Mouse (Mus musculus) embryonic facial prominence, embryonic 12.5 days (tissue): ENCODE data around the gene Vwa2. TPM values are rescaled to one million over a fixed set of nuclear protein-coding genes. Genes with fewer than 3 reads are reported as not detected.

Experiments
- ATAC-seq: fragments of 200-750 bp; cut with Nextera tagmentation; 2 replicates; pipeline ENCODE4 v1.8.0; 2017; ENCODE audit not compliant: insufficient number of reproducible peaks, insufficient read depth, low FRiP score, low TSS enrichment
- H3K27ac ChIP-seq: fragments of 300-500 bp; sonication (generic); 2 replicates; pipeline ENCODE4 v1.5.1; 2016; ENCODE audit warnings: mild to moderate bottlenecking
- H3K27me3 ChIP-seq: fragments of 300-500 bp; sonication (generic); 2 replicates; pipeline ENCODE4 v1.6.1; 2016; ENCODE audit warnings: mild to moderate bottlenecking, moderate library complexity
- H3K36me3 ChIP-seq: fragments of 300-500 bp; sonication (generic); 2 replicates; pipeline ENCODE4 v1.6.1; 2016; ENCODE audit warnings: mild to moderate bottlenecking
- H3K4me1 ChIP-seq: fragments of 300-500 bp; sonication (generic); 2 replicates; pipeline ENCODE4 v1.6.1; 2016
- H3K4me2 ChIP-seq: fragments of 300-500 bp; sonication (generic); replicated peaks from 2 replicates; pipeline ENCODE4 v1.6.1; 2016; ENCODE audit warnings: mild to moderate bottlenecking, moderate library complexity
- H3K4me3 ChIP-seq: fragments of 300-500 bp; sonication (generic); 2 replicates; pipeline ENCODE4 v1.5.1; 2016; ENCODE audit warnings: mild to moderate bottlenecking
- H3K9ac ChIP-seq: fragments of 300-500 bp; sonication (generic); 2 replicates; pipeline ENCODE4 v1.6.1; 2016; ENCODE audit warnings: mild to moderate bottlenecking, moderate library complexity
- H3K9me3 ChIP-seq: fragments of 300-500 bp; sonication (generic); 2 replicates; pipeline ENCODE4 v1.6.1; 2016; ENCODE audit warnings: mild to moderate bottlenecking, moderate library complexity
- WGBS: fragments of 180-500 bp; shearing (Covaris S2); methylation state at CpG from one replicate; pipeline ENCODE4 v1.1.7; 2016; 5-methylcytosine and 5-hydroxymethylcytosine counted together
- polyA plus RNA-seq: library from polyadenylated mRNA; unstranded; fragments of >200 nt; fragmentation: Nextera tagmentation; extraction: Ambion mirVana; gene quantifications from 2 replicates; pipeline ENCODE4 v1.2.1, GENCODE M21; 2016

The Vwa2 gene
- 6.1 and 6.7 TPM in 2 replicates for polyA plus RNA-seq

DNA sequence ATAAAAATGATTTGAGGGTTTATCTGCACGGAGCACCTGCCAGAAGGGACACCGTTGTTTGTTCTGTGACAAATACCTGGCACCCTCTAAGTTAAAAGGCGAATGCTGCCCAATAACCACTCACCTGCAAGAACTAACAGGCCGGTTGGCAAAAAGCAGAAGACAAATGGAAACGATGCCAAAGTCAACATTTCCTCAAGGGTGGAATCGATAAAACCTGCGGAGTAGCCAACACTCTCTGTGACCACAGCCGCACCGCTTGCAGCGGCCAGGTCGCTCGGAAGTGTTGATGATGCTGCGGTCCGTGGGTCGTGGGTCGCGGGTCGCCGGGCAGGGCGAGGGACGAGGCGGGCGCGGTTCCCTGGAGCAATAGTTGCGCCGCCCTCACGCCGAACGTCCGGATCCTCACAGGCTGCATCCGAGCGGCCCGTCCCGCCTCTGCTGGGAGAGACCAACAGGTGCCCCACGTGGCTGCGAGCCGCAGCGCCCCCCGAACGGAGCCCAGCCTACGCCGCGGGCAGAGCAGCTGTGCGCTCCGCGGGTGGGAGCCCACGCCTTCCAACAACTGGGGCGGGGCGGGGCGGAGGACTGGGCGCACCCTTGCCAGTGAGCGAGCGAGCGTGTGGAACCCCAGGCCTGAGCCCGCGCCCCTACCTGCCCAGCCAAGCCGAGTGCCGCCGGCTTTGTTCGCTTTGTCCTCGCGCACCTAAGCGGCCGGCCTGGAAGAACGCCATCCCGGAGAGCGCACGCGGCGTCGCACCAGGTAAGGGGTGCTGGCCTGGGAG, at the start of gene Vwa2:
Vwa2 (plus strand) TSS at position 434 of the 785 bp plus-strand sequence.
- no peaks in the 10 kb centered on the region for H3K9me3 ChIP-seq
- H3K27ac ChIP-seq, result no peak within 1 kb of the TSS
- 3% methylated on average over 71 of the region's 71 CpGs for WGBS
- H3K4me1 ChIP-seq, result peaks cover 16% of the 10 kb centered on the region
- no peaks in the 10 kb centered on the region for H3K36me3 ChIP-seq
- peak within 1 kb of the TSS; percentile 37 for H3K9ac ChIP-seq
- H3K4me3 ChIP-seq, result peak within 1 kb of the TSS; percentile 44
- H3K27me3 ChIP-seq, result peaks cover 54% of the 10 kb centered on the region
- peak; percentile 17; the same call in 1 of the 2 replicates for ATAC-seq
- peak within 1 kb of the TSS; percentile 97 for H3K4me2 ChIP-seq

DNA sequence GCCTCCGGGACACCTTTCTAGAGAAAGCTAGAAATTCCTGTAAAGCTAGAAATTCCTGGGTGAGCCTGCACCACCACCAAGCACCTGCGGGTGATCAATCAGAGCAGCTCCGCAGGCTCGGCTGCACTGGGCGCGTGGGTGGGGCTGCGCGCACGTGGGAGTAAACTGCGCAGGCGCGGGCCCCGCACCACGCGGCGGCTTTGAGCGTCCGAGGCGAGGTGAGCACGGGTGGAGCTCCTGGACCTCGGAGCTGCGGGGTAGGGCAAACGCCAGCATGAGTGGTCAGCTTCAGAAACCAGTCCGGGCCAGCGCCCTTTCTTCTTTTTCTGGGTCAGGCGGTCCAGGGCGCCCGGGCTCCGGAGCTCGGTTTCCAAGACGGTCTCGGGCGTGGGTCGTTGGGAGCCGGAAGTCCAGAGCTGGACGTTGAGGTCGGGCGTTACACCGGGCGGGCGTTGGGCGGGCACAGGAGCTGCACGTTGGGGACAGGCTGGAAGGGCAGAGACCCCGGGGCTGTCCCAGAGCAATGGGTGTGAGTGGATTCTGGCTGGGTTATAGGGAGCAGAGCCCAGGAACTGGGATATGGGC, 47.9 kb upstream of the Vwa2 start, which contains the start of gene Tdrd1:
Tdrd1 (plus strand) TSS at position 163 of the 585 bp plus-strand sequence.
- Histone ChIP-seq H3K9me3 (no peaks in the 10 kb centered on the region), H3K9ac (no peak within 1 kb of the TSS), H3K4me3 (no peak within 1 kb of the TSS), H3K36me3 (no peaks in the 10 kb centered on the region), H3K4me1 (peaks cover 2% of the 10 kb centered on the region; the same call in 1 of the 2 replicates), H3K4me2 (peak within 1 kb of the TSS; percentile 34), H3K27ac (no peak within 1 kb of the TSS), H3K27me3 (peaks cover 3% of the 10 kb centered on the region; the same call in 1 of the 2 replicates)
- WGBS, result 57% methylated on average over 44 of the region's 44 CpGs
- ATAC-seq, result no peak

DNA sequence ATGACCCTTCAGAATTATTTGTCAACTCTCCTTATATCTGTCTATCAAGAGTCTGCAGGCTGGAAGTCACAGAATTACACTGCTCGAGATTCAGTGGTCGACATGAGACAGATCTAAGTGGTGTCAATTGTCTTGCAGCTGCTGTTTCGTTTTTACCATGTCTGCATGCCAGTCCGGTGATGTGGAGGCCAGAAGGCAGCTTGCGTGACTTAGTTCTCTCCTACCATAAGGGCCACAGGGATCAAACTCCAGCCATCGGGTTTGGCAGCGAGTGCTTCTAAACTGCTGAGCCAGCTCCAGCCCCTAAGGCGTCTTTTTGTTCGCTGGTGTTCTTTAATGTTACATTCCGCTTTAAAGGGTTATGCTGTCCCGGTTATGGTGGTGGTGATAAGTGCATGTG, 45.7 kb upstream of the Vwa2 start:
- ATAC-seq, result no peak

DNA sequence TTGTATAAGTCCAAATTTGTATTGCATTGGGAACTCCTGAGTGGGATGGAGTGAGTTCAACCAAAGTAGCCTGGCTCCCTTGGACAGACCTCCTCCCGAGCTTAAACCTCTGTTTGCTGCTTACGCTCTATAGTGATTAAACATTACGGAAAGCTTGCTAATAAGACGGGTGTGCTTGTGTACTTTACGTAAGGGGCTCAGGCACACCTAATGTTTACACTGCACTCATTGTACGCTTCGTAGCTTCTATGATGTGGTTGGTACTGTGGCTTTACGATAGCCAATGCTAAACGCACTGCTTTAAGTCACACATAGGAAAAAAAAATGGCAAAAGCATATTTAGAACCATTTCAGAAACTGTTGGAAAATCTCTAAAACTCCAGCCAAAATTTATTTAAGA, 44.8 kb upstream of the Vwa2 start:
- Histone ChIP-seq H3K4me1 (no peaks in the 10 kb centered on the region), H3K27me3 (peaks cover 3% of the 10 kb centered on the region; the same call in 1 of the 2 replicates), H3K4me3 (no peak overlapping the region), H3K9me3 (no peaks in the 10 kb centered on the region), H3K4me2 (no peak overlapping the region), H3K27ac (no peak overlapping the region), H3K9ac (no peak overlapping the region), H3K36me3 (no peaks in the 10 kb centered on the region)
- 91% methylated on average over 9 of the region's 9 CpGs for WGBS
- ATAC-seq, result no peak

More for the DNA sequence above, 45.7 kb upstream of the Vwa2 start:
- Histone ChIP-seq H3K4me3 (no peak overlapping the region), H3K27ac (no peak overlapping the region), H3K36me3 (no peaks in the 10 kb centered on the region), H3K9ac (no peak overlapping the region), H3K9me3 (no peaks in the 10 kb centered on the region), H3K4me1 (no peaks in the 10 kb centered on the region), H3K4me2 (no peak overlapping the region), H3K27me3 (peaks cover 3% of the 10 kb centered on the region; the same call in 1 of the 2 replicates)
- 74% methylated on average over 11 of the region's 11 CpGs for WGBS

DNA sequence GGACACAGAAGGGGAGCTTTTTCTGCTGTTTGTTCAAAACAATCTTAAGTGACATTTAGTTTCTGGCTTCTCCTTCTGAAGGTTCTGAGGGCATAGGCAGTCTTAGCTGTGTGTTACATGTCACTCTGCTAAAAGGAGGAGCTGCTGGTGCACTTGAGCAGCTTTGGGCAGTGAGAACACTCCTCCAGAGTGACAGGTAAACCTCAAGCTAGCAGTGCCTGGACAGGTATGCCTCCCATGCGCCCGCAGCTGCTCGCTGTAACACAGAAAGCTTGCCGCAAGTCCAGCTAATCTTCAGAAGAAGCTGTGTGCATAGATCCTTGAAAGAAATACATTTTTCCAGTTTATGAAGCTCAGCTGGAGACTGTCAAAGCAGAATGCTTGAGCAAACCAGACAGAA, 43.9 kb upstream of the Vwa2 start:
- Histone ChIP-seq H3K36me3 (no peaks in the 10 kb centered on the region), H3K9me3 (no peaks in the 10 kb centered on the region), H3K4me1 (no peaks in the 10 kb centered on the region), H3K27me3 (peaks cover 3% of the 10 kb centered on the region; the same call in 1 of the 2 replicates), H3K4me3 (no peak overlapping the region), H3K9ac (no peak overlapping the region), H3K4me2 (no peak overlapping the region), H3K27ac (no peak overlapping the region)
- WGBS, result 82% methylated on average over 4 of the region's 4 CpGs
- no peak for ATAC-seq

DNA sequence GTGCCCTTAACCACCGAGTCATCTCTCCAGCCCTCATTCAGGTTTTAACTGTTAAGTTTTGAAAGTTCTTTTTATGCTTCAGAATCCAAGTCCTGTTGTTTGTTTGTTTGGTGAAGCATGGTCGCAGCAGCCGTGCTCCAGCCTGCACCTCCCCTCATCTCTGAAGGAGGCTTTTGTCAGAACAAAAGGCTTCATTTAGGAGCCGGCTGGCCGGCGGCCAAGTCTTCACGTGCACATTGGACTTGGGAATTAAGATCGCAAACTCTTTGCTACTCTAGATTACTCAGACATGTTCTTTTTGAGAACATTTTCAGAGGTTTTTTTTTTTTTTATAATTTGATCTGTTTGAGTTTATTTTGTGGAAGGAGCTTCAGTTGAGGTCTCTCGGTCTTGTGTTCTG, 38.7 kb upstream of the Vwa2 start:
- Histone ChIP-seq H3K9ac (no peak overlapping the region), H3K9me3 (no peaks in the 10 kb centered on the region), H3K36me3 (no peaks in the 10 kb centered on the region), H3K4me3 (no peak overlapping the region), H3K4me1 (peaks cover 8% of the 10 kb centered on the region; the same call in 1 of the 2 replicates), H3K4me2 (no peak overlapping the region), H3K27ac (0 out of 2 replicates have a peak overlapping the region, but pooled peaks have one; percentile 19), H3K27me3 (no peaks in the 10 kb centered on the region)
- ATAC-seq, result no peak
- 46% methylated on average over 9 of the region's 9 CpGs for WGBS

DNA sequence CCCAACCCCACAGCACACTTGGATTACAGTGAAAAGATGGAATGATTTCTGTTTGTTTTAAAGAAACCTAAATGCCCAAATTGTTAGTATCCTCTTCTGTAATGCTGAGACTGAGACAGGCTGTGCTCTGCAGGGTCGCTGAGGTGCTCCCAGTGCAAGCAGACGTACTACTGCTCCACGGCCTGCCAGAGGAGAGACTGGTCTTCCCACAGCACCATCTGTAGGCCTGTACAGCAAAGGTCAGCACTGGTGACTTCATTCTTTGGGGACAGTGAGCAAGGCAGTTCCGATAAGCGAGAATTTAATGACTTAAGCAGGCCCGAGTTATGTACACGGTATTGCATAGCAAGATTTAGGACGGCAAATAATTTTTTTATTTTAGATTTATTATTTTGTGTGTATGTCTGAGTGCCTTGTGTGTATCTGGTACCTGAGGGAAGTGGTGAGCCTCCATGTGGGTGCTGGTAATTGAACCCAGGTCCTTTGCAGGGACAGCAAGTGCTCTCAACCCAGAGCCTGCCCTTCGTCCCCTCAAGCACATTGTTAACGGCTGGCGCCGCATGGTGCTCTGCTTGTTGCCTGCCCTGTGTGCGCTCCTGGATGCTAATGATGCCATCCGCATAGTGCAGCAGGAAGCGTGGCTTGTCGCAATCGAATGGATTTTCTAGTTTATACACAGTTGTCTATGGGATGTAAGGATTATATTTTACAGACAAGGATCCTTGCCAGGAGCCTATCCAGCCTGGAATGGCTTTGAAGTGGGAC, 34.9 kb upstream of the Vwa2 start:
- Histone ChIP-seq H3K27me3 (no peaks in the 10 kb centered on the region), H3K9me3 (no peaks in the 10 kb centered on the region), H3K36me3 (no peaks in the 10 kb centered on the region), H3K4me3 (no peak overlapping the region), H3K4me2 (no peak overlapping the region; the same call in 1 of the 2 replicates), H3K9ac (no peak overlapping the region), H3K27ac (peak overlapping the region; percentile 47; the same call in 1 of the 2 replicates), H3K4me1 (peaks cover 8% of the 10 kb centered on the region; the same call in 1 of the 2 replicates)
- no peak for ATAC-seq
- 69% methylated on average over 17 of the region's 17 CpGs for WGBS

DNA sequence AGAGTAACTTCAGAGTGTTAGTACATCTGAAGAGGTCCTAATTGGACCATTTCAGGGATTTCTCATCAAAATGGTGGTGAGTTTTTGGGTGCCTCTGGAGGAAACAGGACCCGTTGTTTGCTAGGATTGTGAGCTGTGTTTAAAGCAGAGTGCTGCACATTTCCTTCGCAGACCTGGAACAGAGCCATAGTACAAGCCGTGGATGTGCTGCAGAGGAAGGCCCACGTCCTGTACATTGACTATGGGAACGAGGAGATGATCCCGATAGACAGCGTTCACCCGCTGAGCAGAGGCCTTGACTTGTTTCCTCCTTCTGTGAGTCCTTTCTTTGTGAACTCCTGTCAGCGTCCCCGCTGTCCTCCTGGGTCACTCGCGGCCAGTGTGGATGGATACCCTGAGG, 31.1 kb upstream of the Vwa2 start:
- Histone ChIP-seq H3K27me3 (no peaks in the 10 kb centered on the region), H3K4me2 (no peak overlapping the region), H3K4me3 (no peak overlapping the region), H3K27ac (no peak overlapping the region), H3K9me3 (no peaks in the 10 kb centered on the region), H3K9ac (no peak overlapping the region), H3K4me1 (peaks cover 8% of the 10 kb centered on the region; the same call in 1 of the 2 replicates), H3K36me3 (no peaks in the 10 kb centered on the region)
- 80% methylated on average over 12 of the region's 12 CpGs for WGBS
- no peak for ATAC-seq

DNA sequence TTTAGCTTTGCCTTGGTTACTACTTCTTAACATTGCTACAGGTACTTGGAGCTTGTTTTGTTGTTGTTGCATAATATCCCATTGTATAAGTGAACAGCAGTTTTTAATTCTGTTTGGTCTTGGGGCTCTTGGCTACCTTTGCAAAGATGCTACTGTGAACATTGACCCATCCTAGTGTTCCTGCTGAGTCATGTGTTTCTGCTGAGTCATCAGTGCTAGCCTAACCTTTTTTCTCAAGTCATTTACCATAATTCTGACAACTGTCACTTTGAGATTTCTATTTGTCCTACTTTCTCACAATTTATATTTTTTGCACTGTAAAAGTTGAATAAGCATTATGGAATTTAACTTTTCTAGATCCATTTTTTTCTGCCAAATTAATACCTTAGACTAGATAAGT, 21.5 kb upstream of the Vwa2 start:
- no peak overlapping the region for H3K4me3 ChIP-seq
- no peaks in the 10 kb centered on the region for H3K27me3 ChIP-seq
- H3K36me3 ChIP-seq, result no peaks in the 10 kb centered on the region
- ATAC-seq, result no peak
- H3K9me3 ChIP-seq, result no peaks in the 10 kb centered on the region
- no peak overlapping the region for H3K27ac ChIP-seq
- no peak overlapping the region for H3K4me2 ChIP-seq
- peaks cover 10% of the 10 kb centered on the region; the same call in 1 of the 2 replicates for H3K4me1 ChIP-seq
- no peak overlapping the region for H3K9ac ChIP-seq

DNA sequence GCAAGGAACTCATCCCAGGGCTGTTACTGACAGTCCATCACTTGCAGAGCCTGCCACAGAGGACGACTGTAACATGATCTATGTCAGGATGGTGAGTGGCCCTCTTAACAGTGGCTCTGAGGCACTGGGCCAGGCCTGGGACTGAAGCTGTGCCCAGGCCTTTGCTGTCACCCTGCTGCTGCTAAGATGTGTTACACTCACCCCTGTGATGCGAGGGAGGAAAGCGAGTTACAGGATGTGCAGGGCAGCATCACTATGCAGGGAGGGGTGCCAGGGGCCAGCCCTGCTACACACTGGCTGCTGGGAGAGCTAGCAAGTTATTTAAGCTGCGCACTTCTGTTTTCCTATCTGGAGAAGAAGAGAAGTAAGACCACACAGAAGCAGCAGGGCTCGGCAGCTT, 17.6 kb upstream of the Vwa2 start:
- peaks cover 18% of the 10 kb centered on the region; the same call in 1 of the 2 replicates for H3K4me1 ChIP-seq
- H3K4me3 ChIP-seq, result no peak overlapping the region
- H3K9ac ChIP-seq, result no peak overlapping the region
- H3K9me3 ChIP-seq, result no peaks in the 10 kb centered on the region
- H3K4me2 ChIP-seq, result no peak overlapping the region
- H3K36me3 ChIP-seq, result no peaks in the 10 kb centered on the region
- no peak for ATAC-seq
- 36% methylated on average over 5 of the region's 5 CpGs for WGBS
- no peak overlapping the region for H3K27ac ChIP-seq
- no peaks in the 10 kb centered on the region for H3K27me3 ChIP-seq

DNA sequence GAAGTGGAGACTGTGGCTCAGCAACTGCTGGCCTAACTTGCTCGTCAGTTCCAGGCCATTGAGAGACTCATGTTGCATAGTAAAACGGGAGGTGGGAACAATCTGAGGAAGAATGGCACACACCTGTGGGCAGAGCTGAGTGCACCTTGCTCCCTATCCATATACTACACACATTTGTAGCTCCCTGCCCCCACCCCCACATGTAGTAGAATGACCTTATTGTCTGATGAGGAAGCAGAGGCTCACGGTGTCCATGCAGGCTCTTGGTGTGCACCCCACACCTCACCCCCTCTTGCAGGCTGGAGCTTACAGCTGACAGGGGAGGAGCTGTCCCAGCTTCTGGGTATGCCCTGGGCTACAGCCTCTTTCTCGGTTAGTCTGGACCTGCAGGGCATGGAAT, 6.3 kb upstream of the Vwa2 start:
- WGBS, result 62% methylated on average over 4 of the region's 4 CpGs
- ATAC-seq, result no peak
- H3K27me3 ChIP-seq, result peaks cover 16% of the 10 kb centered on the region
- H3K4me2 ChIP-seq, result no peak overlapping the region
- no peaks in the 10 kb centered on the region for H3K36me3 ChIP-seq
- H3K9ac ChIP-seq, result no peak overlapping the region
- no peak overlapping the region for H3K4me3 ChIP-seq
- no peak overlapping the region for H3K27ac ChIP-seq
- H3K4me1 ChIP-seq, result no peaks in the 10 kb centered on the region
- H3K9me3 ChIP-seq, result no peaks in the 10 kb centered on the region
